Mouse (Mus musculus): ENCODE measurements at regions not wholly inside any gene's neighbourhood (a gene's known extent, or its start where the extent isn't known, plus 50 kb on each side); places are given as distances from the start of the nearest gene placed in this dataset.

DNA sequence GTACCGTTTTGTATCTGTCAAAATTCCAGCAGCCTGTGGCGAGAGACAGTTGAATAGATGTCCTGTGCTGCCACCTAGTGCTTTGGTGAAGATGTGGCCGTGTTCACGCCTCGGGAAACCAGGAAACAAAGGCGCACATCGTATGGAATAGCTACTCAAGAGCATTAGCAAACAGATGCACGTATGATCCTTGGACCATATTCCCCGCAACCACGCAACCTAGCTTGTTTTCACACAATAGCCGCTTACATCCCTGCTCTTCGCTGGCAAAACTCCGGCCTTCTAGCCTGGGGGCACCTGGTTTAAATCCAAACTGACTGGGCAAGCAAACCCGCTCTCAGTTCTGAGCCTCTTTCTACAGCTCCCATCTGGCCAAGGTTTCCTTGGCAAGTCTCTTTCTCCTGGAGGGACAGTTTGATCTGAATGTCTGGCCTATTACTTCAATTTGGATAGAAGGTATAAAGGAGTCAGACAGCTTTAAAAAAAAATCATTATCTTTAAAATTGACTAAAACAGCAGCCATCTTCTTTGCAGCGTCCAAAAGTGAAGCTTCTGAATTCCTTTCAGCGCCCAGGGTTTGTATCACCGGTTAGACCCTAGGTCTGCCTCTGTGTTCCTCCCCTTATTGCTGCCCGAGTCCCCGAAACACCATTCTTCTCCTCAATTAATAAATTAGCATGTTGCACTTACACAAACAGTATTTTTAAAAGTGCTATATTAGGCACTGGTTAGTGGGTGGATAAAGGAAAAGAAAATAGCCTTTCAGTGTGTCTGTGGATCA is 295.0 kb upstream of the Prkd1 start:
- no peak for DNase-seq (ENCODE audit: extremely low read depth, low read depth, low spot score)

DNA sequence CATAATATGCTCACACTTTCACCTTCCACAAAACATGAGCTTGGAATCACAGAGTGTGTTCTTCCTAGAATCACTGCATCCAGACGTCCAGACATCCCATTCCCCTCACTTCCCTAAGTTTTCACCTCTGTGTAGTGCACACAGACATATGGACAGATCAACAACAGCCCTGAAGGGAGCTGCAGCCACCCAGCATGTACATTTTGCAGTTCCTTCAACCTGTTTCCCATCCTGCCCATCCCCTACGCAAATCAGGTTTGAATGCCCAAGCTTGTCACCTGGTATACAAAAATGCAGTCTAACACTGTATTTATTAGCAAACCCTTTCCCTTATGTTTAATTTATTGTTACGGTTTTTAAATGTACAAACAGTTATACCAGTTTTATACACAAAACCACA is 294.4 kb upstream of the Prkd1 start:
- no peak for DNase-seq (ENCODE audit: extremely low read depth, low read depth, low spot score)

DNA sequence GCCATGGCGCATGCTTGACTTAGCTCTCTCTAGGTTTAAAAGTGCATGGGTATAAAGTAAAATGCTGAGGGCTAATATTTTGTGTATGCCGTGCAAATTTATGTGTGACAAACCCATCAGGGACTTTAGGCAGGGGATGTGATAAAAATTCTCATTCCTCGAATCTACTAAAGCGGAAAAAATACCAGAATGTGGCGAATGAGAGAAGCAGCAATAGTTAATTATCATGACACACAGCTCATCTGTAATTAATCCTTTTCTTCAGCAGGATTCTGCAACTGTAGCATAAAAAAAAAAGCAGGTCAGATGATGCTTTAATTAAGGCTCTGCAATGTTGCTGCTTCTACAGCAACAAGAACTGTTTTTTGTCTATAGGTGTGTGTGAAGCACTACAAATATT is 286.6 kb upstream of the Prkd1 start:
- no peak for DNase-seq (ENCODE audit: extremely low read depth, low read depth, low spot score)

DNA sequence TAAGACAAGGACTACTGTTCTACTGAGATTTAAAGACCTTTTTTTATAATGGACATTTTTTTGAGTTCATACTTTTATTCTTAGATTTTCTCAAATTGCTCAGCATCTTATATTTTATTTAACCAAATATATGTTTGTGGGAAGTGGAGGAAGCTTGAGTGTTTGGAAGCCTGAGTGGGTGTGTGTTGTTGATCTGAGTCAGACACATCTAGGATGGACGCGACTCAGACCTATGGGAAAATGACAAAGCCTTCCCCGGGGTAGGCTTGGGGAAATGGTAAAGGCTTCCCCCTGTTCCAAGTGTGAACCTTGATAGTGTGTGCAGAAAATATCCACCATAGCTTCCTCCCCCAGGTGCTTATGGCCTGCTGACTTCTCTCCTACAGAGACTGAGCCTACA is 283.6 kb upstream of the Prkd1 start:
- DNase-seq (ENCODE audit: extremely low read depth, low read depth, low spot score): no peak

DNA sequence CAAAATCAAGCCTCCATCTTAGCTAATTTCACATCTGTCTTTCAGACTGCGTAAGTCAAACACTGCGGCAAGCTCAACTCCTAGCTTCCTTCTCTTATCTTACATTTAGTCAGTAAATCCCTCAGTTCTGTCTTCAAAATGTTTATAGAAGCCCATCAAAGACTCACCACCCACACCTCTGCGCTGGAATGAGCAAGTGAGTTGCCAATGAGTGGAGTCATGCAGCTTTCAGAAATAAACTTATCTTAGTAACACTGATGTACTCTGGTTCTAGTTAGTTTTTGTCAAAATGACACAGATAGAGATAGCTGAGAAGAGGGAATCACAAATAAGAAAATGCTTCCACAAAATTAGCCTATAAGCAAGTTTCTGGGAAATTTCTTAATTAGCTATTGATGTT is 280.7 kb upstream of the Prkd1 start:
- DNase-seq (ENCODE audit: extremely low read depth, low read depth, low spot score): no peak

DNA sequence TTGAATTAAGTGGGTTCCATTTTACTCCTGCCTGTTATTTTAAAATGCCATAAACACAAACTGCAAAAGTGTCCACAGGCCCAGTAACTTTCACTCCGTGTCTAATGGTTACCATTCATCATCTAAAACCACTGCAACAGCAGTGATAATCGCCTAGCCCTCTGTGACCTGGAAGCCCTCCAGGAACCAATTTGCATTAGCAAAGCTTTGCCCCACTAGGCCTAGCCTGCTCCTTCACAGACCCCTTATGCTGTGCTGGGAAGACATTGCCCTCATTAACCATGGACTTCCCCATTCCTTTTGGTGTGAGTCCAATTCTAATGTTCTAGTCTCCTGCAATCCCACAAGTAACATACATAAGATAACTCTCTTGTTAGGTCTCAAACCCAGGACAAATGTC is 277.3 kb upstream of the Prkd1 start:
- DNase-seq (ENCODE audit: extremely low read depth, low read depth, low spot score): no peak

DNA sequence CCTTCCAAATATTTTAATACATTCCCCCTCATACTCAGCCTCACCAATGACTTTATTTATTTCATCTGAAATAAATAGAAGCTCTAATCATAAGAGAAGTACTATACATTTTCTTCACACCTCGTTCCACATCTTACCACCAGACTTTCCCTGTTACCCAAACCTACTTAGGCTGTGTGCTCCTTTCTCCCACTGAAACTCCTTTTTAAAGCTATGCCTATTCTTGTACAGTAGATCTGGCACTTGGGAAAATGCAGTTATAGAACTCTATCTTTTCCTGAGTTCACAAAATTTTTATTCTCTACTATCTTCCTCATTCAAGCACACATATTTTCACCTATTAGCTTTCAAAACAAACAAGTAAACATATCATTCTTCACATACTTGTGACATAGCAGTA is 272.8 kb upstream of the Prkd1 start:
- no peak for DNase-seq (ENCODE audit: extremely low read depth, low read depth, low spot score)

DNA sequence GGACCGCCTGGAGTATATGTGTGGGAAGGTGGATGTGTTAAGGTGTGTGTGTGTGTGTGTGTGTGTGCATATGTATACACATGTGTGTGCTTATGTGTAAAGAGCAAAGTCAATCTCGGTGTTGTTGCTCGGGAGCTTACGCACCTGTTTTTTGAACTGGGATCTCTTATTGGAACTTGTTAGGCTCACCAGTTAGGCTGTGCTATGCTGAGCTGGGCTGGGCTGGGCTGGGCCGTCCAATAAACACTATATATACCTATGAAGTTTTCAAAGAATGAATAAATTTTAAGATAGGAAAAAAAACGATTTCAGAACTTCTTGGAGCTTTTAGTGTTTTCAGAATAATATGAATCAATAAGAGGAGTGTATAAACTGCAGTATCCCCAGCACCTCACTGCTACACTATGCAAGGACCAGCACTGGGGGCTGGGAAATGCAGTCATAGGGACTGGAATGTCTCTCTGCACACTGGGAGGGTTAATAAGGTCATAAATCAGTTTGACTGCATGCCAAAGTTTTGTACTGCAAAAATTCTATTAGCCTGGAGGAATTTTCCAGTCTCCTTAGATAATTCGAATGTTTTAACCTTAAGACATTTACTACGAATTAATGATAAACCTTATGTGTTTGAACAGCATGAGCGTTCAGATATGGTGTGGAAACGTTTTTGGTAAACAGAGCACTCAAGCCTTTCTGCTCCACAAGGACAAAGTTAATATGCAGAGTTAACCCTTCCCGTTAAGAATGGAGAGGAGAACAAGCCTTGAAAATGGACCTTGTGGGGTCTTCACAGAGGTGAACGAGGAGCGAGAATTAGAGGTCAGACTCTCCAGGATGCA is 250.9 kb upstream of the Prkd1 start:
- DNase-seq (ENCODE audit: extremely low read depth, low read depth, low spot score): no peak

DNA sequence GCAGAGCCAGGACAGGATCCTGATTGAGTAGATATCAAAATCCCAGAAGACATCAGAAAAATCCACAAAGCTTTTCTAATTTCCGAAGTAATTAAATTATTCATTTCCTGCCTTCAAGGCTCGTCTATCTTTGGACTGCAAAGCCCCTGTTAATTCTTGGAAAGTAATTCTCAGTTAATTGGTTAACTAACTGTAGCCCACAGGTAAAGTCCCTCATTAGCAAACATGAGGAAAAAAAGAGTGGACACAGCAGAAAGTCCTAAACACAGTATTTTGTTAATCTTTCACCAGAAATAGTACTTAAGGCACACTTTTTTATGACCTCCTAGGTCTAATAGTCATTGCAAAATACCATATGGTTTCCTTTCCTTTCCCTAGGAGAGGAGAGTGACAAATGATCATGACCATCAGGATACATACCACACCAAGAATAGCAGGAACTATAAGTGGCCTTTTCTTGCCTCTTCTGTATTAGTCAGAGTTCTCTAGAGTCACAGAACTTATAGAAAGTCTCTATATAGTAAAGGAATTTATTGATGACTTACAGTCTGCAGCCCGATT is 248.8 kb upstream of the Prkd1 start:
- no peak for DNase-seq (ENCODE audit: extremely low read depth, low read depth, low spot score)

DNA sequence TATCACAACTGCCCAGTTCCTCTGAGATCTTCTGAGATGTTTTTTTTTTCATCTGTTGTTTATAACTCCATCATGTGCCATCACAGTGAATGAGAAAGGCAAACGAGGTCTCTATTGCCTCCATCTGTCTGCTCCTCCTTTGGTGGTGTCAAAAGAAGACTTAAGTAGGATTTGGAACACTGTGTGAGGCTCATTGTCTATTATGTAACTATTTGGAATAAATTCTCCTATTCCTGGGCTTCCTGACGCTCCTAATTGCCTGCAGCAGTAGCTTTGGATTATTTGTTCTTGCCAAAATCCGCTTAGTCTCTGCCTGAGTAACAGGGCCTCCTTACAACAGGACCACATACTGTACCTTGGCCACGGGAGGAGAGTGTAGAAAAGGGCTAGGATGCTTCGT is 244.7 kb upstream of the Prkd1 start:
- no peak for DNase-seq (ENCODE audit: extremely low read depth, low read depth, low spot score)

DNA sequence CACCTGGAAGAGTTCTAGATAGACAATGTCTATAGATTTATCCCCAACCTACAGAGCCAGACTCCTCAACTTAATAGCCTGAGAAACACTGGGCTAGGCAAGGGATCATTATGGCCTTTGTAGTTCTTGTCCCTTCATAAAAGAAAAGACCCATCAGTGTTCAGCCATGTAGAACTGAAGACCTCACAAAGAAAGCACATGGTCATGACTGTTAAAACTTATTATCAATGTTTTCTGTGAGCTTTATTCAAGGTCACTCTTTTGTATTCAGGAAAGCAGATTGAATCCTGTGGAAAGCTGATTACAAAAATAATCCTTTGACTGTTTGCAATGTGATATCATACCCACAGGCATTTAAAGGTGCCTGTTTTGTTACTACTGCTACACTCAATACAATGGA is 226.9 kb upstream of the Prkd1 start:
- no peak for DNase-seq (ENCODE audit: extremely low read depth, low read depth, low spot score)

DNA sequence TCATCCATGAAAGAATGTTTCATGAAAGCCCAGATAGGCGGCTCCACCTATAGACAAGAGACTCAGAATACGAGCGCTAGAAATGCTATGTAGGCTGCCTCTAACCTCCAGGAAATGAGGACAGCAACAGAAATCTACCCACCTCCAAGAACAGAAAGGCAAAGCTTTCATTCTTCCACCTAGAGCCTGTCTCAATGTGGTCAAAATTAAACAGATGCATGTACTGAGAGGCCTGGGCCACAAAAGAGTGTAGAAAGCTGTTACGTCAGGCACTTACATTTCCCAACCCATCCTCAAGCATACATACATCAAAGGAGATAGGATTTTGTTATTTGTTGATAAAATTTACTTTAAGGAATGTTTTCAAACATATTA is 225.1 kb upstream of the Prkd1 start:
- no peak for DNase-seq (ENCODE audit: extremely low read depth, low read depth, low spot score)

DNA sequence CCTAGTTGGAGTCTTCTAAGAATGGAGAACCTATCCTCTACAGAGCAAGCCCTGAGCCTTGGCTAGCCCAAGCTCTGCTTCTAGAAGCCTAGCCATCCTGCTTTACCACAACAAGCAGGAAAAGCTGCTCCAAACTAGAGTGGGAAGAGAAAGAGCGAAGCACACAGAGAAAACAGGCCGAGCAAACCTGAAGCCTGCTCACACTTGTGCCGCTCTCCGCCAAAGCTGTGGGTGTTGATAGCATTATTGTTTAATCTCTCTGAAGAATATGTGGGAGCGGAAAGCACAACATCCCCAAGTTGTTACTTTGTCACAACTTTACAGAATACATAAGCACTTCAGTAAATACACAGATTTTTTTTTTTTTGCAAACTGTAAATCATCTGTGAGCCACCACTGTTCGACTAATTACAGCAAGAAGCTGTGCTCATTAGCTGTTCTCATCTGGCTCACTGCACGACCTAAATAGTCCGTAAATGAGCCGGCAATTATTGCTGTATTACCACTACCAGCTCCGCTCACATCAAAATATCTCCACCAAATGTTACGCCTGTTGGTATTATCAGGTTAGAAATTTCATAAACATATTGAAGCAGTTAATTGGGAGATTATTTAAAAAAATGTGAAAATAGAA is 224.6 kb upstream of the Prkd1 start:
- no peak for DNase-seq (ENCODE audit: extremely low read depth, low read depth, low spot score)

DNA sequence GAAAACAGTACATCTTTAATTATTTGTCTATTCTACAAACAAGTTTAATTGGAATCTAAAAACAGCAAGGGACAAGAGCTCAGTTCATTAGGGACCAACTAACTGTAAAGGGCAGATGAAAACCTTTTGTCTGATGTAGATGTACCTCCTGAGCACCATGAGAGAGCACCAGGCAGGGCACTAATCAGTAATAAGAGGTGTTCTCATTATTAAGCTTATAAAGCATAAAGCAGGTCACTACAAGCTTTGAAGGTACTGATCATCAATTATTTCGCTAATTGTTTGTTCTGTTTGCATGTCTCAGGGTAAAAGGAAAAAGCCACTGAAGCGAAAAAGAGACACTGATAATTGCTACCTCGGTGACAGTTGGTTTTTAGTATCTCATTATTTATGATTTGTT is 202.7 kb upstream of the Prkd1 start:
- DNase-seq (ENCODE audit: extremely low read depth, low read depth, low spot score): no peak

DNA sequence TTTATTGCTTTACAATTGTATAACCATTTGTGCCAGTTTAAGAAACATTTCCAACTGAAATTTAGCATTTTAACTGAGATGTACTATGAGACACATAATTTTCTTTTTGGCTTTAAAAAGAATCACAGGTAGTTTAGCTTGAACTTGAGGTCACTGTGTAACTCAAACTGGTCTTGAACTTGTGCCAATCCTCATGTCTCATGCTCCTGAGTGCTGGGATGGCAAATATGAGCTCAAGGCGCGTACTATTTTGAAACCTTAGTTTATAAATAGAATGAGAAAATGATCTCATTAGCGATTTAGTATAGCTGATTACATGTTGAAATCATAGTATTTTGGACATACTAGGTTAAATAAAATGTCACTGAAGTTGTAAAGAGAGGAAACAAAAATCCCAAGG is 199.1 kb upstream of the Prkd1 start:
- no peak for DNase-seq (ENCODE audit: extremely low read depth, low read depth, low spot score)

DNA sequence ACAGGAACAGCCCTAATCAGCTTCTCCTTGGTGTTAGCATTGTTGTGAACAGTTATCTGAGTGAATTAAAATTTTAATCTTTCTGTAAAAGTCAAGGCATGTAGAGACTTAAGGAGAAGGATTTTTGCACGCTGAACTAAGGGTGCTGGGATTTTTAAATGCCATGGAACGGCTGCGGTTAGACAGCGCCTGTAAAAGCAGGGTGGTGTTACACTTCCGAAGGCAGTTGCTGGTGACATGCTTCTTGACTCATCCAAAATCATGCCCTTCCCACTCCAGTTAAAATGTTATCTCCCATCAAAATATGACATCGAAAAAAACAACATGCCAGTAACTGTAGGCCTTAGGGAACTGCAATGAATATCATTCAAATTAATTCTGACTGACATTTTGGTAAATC is 193.8 kb upstream of the Prkd1 start:
- peak; percentile 13 for DNase-seq (ENCODE audit: extremely low read depth, low read depth, low spot score)

DNA sequence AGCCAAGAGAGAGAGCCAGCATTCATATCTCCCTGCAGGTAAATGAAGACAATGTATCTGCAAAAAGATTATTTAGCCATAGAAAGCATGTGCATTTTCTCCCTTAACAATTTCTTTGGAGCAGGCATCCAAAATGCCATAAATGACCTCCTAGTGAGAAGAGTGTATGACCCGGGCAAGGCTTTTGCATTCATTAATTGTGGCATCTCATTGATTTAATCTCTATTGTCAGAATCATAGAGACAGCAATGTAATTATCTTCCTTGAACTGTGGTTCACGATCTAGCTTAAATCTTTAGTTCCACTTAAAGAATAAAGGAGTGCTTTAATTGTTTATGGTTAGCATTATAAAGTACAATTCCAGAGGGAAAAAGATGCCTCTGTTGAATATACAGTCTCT is 190.5 kb upstream of the Prkd1 start:
- no peak for DNase-seq (ENCODE audit: extremely low read depth, low read depth, low spot score)

DNA sequence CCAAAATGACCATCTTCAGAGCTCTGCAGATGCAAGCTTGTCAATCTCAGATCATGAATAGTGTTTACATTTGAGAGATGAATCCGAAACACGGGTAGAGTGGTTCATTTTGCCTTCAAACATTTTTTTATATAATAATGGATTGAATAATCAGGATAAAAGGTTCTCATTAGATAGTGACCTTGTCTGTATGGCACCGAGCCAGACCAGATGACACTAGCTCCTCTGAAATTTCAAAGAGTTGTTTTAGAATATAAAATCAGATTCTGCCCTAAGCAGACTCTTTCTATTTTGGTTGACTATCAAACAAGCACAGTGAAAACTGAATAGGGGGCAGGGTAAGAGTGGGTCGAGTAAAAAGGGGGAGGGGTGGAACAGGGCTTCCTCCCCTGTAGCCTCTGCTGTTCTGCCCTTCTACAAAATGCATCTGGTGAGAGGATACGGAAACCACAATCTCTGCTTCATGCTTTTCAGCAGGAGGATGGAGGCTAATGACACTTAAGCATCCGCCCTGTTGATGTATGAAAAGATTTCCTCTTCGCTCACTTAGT is 159.9 kb upstream of the Prkd1 start:
- no peak for DNase-seq (ENCODE audit: extremely low read depth, low read depth, low spot score)

DNA sequence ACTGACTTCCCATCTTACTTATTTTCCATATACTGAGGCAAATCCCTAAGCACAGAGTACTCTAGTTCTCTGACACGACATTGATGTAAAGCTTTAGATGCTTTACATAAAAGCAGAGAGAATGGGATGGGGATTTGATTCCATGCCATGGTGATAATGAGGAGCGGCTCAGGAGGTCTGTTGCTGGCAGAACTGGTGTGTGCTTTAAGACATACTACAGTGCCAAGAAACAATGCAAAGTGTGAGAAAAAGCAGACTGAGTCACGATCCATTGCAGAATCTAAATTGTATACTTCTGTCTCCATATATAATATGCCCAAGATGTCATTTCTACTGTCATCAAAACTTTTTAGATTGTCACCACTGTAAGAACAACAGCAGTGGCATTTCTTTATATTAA is 155.5 kb upstream of the Prkd1 start:
- DNase-seq (ENCODE audit: extremely low read depth, low read depth, low spot score): no peak

DNA sequence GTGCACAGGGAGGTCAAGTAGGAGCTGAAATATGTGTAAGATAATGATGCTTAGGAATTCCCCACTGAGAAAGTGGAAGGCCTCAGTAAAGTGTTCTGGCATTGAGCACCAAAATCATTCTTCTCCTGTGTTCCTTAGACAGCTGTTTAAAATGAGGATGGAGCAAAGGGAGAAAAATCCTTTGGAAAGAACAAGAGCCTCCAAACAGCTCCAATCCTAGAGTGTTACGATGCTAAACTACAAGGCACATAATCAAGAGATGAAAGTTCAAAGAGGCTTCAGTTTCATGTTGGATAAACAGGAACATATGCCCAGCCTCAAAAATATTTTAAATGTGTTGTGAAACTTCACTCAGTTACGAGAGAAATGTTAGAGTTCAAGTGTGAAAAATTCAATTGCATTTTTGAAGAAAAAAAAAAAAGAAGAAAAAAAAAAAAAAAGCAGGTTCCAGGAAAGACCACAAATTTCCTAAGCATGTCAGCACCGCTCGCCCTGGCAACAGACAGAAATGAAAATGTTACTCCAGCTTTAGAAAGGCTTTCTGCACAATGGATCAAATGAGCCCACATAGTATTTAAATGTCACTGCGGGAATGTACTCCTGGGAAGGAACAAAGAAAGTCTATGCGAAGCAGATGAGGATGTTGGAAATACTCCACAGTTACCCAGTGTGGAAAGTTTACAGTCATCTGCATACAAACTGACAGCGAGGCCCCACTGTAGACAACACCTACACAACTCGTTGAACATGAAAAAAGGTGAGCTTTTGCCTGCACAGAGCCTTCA is 116.5 kb upstream of the Prkd1 start:
- no peak for DNase-seq (ENCODE audit: extremely low read depth, low read depth, low spot score)

DNA sequence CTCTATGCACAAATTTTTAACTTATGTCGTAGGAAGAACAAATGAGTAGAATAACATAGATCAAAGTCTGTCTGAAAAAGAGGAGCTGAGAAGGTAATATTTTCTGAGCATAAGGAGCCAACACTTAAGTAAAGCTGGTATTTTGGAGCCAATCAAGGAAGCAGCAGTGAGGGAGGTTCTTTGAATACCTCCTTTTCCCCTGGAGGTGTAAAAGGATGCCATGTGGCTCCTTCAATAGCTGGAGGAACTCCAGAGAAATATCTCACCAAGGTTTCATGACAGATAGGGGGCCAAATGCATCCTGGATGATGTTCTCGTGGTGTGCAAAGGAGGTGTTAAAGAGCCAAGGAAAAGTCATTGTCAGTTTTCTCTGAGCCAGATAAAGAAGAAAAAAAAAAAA is 115.6 kb upstream of the Prkd1 start:
- DNase-seq (ENCODE audit: extremely low read depth, low read depth, low spot score): no peak
